Mouse (Mus musculus): ENCODE measurements around the gene Btg2.

Btg2 gene

GRCm38 (mm10) chr1:134097080-134097855 is 18.3 kb upstream of the Btg2 start:
- DNase-seq: no peak

DNA sequence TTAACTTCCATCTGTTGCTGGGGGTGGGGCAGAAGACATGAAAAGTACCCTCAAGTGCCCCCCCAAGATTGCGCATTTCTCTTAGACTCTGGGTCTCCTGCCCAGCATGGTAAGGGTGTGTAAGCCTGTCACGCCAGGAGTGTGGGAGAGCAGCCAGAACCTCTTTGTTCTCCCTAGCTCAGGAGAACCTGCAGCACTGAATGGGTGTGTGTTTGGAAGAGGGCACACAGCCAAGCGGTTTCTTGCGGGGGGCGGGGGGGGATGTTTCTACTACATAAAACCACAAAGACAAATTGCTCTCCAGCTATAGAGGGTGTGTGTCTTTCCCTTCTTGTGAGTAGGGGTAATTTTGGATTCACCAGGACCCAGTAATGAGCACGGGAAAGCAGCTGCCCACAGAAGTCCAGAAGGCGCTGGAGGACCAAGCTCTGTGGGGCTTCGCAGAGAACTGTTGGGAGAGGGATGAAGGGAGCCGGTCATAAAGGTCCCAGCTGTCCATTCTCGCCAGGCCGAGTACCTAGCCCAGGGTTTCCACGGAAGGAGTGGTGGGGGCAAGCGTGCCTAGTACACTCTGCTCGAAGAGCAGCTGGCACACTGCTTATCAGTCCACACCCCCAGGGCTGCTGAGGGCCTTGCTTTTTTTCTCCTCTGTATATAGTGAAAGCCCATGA is 17.5 kb upstream of the Btg2 start:
- peak in 1 of 2 experiments; percentile 37 for DNase-seq

- no peak for DNase-seq
Observed at GRCm38 (mm10) chr1:134095721-134096120, 16.8 kb upstream of the Btg2 start.

- no peak for DNase-seq
Observed at GRCm38 (mm10) chr1:134095033-134095612, 16.2 kb upstream of the Btg2 start.

DNA sequence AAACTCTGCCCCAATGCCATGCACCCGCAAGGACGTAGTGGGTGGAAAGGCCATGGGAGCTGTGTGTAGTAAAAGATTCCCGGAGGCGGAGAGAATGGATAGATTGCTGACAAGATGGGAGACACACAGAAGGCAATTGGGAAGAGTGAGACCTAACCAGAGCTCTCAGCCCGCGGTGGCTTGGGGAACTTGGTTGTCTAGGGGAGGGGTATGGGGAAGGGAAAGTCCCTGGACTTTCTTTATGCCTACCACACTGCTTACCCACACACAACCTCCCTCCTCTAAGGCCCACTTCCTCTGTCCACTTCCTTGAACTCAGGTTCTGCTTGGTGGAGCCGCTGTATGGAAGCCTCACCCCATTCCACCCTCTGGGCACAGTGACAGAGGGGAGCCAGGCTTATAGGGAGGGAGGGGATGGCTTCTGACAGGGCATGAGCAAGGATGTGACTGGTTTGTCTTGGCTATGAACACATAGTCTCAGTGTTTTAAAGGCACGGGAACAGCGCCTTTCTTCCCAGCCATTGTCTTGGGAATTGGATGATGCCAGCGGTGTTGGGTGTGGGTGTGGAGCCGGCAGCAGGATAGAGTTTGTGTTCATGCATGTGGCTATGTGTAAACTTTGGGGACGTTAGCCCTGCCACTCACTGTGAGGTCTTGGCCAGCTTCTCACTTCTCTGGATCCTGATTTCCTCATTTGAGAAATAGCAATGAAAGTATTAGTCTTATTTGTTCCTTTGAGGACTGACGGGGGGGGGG is 15.0 kb upstream of the Btg2 start:
- DNase-seq: no peak

GRCm38 (mm10) chr1:134092852-134093770 is 14.2 kb upstream of the Btg2 start:
- peak; percentile 94 to 96 for DNase-seq

- DNase-seq: no peak
Observed at GRCm38 (mm10) chr1:134092368-134092767, 13.4 kb upstream of the Btg2 start.

DNA sequence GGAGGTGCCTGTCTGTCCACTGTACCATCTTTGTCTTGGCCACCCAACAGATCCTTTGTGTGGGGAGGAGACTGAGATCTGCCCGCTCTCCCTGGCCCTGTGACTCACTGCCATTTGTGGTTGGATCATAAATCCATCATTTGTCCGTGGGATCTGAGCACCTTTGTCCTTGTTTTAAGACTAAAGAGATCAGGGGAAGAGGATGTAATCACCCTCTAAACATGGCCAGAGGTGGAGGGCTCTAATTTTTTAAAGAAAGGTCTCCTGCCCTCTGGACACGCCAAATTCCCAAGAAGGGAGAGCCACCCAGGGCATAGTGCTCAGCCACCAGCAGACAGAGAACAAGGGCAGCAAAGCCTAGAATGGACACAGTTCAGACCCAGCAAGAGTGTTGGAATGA is 12.9 kb upstream of the Btg2 start:
- no peak for DNase-seq

GRCm38 (mm10) chr1:134089074-134089473 is 10.2 kb upstream of the Btg2 start:
- no peak for DNase-seq

- peak; percentile 61 to 65 for DNase-seq
Observed at GRCm38 (mm10) chr1:134086811-134087398, 8.0 kb upstream of the Btg2 start.

- no peak for DNase-seq
Observed at GRCm38 (mm10) chr1:134086017-134086416, 7.1 kb upstream of the Btg2 start.

DNA sequence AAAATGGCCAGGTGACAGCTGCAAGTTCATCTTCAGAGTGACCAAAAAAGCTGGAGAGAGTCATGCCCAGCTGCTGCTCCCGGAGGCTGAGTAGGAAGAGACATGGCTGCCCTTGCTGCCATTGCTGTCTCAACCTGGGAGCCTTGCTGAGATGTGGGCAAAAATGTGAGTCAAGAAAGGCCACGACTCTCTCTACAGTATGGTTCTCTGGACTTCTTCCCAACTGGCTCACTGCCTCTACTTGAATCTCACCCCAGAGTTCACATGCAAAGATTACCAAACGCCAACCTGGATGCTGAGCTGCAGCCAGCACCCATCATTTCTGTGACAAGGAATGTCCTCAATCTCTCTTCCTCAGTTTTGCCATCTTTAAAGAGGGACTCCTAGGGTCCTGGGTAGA is 5.2 kb upstream of the Btg2 start:
- no peak for DNase-seq

DNA sequence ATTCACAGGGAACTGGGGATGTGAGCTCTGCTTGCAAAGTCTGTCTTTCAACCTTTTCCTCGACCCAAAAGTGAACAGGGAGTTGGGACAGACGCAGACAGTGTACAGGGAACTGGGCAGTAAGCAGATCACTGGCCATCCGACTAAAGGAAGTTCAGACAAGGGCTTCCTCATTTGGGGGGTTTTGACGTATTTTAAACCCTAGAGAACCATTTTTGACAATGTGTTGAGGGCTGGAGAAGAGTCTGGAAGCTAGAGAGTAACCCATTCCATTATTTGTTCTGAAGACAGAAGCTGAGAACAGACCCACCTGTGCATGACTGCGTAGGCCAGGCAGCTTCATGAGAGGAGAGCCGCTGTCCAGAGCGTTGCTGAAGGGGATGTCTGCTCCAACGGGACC is 4.8 kb upstream of the Btg2 start:
- no peak for DNase-seq

DNA sequence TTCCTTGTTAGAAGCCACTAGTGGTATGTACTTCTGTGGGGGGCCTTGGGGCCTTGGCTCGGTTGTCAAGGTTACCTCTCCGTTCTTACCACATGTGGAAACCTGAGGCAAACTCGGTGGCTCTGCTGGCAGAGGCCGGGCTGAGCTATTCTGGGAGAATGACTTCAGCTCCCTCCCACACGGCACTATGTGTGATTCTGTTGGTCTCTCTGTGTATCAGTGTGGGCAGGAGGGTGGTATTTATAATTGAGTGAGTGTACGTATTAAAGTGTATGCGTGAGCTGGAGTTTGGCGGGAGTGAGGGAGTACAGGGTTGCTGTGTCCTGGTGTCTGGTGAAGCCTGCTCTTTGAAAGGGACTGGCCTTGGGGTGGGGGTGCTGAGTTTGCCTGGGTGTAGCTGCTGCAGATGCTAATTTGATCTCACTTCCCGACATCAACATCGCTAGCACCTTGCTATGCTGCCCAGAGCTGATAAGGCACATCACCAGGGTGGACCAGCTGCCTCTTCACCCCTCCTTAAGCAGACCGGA is 4.1 kb upstream of the Btg2 start:
- DNase-seq: no peak

GRCm38 (mm10) chr1:134080881-134081450 is 2.0 kb upstream of the Btg2 start:
- peak; percentile 49 to 75 for DNase-seq

DNA sequence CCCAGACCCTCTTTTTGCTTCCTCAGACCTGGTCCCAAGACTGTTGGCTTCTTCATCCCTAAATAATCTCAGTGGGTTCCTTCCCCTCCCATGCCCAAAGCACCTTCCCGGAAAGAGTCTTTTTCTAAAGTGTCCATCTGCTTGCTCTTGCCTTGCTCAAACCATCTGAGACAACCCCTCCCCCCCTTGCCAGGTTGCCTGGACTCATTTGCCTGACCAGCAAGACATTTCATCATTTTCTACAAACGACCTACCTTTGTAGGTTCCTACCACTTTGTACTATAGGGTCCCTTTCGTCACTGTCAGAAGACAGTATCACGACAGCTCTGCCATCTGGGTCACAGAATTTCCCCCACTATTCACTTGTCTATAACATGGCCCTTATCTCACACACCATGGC is 1.5 kb upstream of the Btg2 start:
- DNase-seq: no peak

DNA sequence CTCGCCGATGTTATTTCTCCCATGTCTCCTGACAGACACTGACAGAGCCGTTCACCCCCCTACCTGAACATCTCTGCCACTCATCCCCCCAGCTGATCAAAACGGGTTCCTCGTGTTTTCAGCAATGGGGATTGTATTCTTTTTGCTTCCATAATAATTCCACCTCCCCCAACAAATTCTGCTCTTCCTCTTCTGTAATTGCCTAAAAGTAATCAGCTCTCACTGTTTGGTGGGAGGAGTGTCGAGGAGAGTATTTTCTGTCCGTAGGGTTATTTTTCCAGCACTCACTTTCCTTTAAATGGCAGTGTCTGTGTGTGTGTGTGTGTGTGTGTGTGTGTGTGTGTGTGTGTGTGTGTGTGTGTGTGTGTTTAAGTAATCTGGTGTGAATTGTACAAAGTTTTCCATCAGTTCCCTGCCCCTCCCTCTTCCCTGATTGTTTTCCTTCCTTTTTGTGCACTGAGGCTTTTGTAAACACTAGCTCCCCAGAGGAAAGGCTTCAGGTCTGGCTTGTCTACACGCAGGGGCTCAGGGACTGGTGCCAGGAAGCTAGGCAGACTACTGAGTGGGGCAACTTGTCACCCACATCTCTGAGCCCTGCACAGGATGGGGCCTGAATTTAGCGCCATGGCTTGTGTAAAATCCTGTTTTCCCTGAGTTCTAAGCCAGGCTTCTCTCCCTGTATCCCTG is 700 bp upstream of the Btg2 start:
- peak; percentile 82 to 85 for DNase-seq

- peak in 1 of 2 experiments; percentile 37 for DNase-seq
Observed at GRCm38 (mm10) chr1:134078061-134078795, 692 bp downstream of the Btg2 start.

- DNase-seq: peak; percentile 51 to 55
Observed at GRCm38 (mm10) chr1:134077389-134078060, 1.4 kb downstream of the Btg2 start.

Measured in kidney, postnatal 36 days (tissue).